Mouse (Mus musculus) E14TG2a.4 (cell line): ENCODE data around the gene Mospd3.

Experiments used
- CTCF ChIP-seq: conservative IDR thresholded peaks from 2 replicates; pipeline ENCODE4 v1.5.1; 2014; ENCODE audit warnings: low read length
- POU5F1 ChIP-seq: IDR thresholded peaks from 2 replicates; pipeline ENCODE4 v1.6.1; 2014; ENCODE audit warnings: low read length, borderline replicate concordance

GRCm38 (mm10) chr5:137590507-137590906 is 10.4 kb downstream of the Mospd3 start:
- TF ChIP-seq CTCF, result no peak
- TF ChIP-seq POU5F1, result no peak
